Mouse (Mus musculus) E14TG2a.4 (cell line): ENCODE measurements around the gene Cd46.

Experiments used
- H3K27me3 ChIP-seq: 2 replicates; pipeline ENCODE4 v1.6.1; 2014; ENCODE audit warnings: low read length, control low read depth; ENCODE audit not compliant: insufficient read depth
- H3K36me3 ChIP-seq: 2 replicates; pipeline ENCODE4 v1.6.1; 2014; ENCODE audit warnings: low read length, control low read depth; ENCODE audit not compliant: insufficient read depth
- H3K4me1 ChIP-seq: replicated peaks from 2 replicates; pipeline ENCODE4 v1.6.1; 2014; ENCODE audit warnings: low read depth, low read length, control low read depth
- H3K4me3 ChIP-seq: replicated peaks from 2 replicates; pipeline ENCODE4 v1.5.1; 2014; ENCODE audit warnings: mild to moderate bottlenecking, low read length
- H3K9me3 ChIP-seq: 2 replicates; pipeline ENCODE4 v1.6.1; 2014; ENCODE audit warnings: low read length, control low read depth
- CTCF ChIP-seq: conservative IDR thresholded peaks from 2 replicates; pipeline ENCODE4 v1.5.1; 2014; ENCODE audit warnings: low read length
- NANOG ChIP-seq: IDR thresholded peaks from 2 replicates; pipeline ENCODE4 v1.6.1; 2014; ENCODE audit warnings: borderline replicate concordance, low read length, mixed read lengths
- POU5F1 ChIP-seq: IDR thresholded peaks from 2 replicates; pipeline ENCODE4 v1.6.1; 2014; ENCODE audit warnings: low read length, borderline replicate concordance

Cd46 gene

GRCm38 (mm10) chr1:195015281-195015680, 76.8 kb downstream of the Cd46 start:
- no peaks in the 10 kb centered on the region for H3K36me3 ChIP-seq
- no peaks in the 10 kb centered on the region for H3K9me3 ChIP-seq
- H3K4me1 ChIP-seq = no peaks in the 10 kb centered on the region
- H3K27me3 ChIP-seq = no peaks in the 10 kb centered on the region
- TF ChIP-seq CTCF (no peak), NANOG (no peak), POU5F1 (no peak)
- H3K4me3 ChIP-seq = no peak overlapping the region

DNA sequence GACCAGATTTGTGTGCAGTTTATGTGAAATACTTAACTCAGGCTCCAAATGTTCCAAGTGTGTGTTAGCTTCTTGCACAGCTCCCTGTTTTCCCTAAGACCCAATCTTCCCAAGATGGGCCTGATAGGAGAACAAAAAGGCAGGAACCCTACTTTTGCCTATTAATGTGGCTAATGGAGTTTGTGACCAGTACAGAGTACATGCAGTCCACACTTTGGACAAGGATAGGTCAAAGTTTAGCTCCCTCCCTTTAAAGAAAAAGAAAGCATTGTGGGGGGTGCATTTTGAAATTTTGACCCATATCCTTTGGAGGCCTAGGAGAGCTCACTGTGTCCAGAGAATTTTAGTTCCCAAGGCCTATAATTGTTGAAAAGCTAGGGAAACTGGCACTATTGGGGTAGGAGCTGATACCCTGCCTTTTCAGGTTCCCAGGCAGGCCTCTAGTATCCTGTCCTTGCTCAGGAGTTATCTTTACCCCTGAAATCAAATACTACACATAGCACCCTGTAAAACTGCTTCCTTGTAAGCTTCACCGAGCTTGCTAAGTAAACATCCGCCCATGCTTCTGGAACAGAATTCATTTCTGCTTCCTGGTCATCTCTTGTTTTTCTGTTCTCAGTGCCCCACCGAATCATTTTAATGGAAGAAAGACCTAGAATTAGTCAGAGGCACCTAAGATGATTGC, 77.7 kb downstream of the Cd46 start:
- H3K4me3 ChIP-seq = no peak overlapping the region

GRCm38 (mm10) chr1:195012531-195012930, 79.5 kb downstream of the Cd46 start:
- Histone ChIP-seq H3K4me3 (no peak overlapping the region), H3K4me1 (no peaks in the 10 kb centered on the region), H3K36me3 (no peaks in the 10 kb centered on the region), H3K9me3 (no peaks in the 10 kb centered on the region), H3K27me3 (no peaks in the 10 kb centered on the region)
- TF ChIP-seq NANOG (no peak), CTCF (no peak), POU5F1 (no peak)

More for the DNA sequence above, 77.7 kb downstream of the Cd46 start:
- Histone ChIP-seq H3K9me3 (no peaks in the 10 kb centered on the region), H3K36me3 (no peaks in the 10 kb centered on the region), H3K4me1 (no peaks in the 10 kb centered on the region), H3K27me3 (no peaks in the 10 kb centered on the region)
- TF ChIP-seq POU5F1 = no peak
- no peak for TF ChIP-seq CTCF
- no peak for TF ChIP-seq NANOG

DNA sequence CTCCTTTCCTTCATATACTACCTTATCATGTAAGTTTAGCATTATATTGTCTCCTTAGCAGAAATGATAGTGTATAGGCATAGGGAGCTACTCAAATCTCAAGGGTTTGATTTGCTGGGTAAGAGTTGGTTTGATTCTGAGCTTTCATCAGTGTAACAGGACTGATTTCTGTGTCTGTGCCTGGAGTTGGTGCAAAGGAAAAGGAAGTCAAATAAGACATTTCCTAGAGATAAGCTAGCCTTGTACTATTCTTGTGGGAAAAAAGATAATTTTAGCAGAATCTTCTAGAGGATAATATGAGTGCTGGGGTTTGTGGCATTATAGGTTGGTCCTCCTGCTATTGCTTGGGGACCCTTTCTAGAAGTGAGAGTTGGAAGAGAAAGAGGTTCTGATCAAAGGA, 85.8 kb downstream of the Cd46 start:
- no peaks in the 10 kb centered on the region for H3K9me3 ChIP-seq
- TF ChIP-seq NANOG (no peak), POU5F1 (no peak), CTCF (no peak)
- H3K36me3 ChIP-seq = no peaks in the 10 kb centered on the region

DNA sequence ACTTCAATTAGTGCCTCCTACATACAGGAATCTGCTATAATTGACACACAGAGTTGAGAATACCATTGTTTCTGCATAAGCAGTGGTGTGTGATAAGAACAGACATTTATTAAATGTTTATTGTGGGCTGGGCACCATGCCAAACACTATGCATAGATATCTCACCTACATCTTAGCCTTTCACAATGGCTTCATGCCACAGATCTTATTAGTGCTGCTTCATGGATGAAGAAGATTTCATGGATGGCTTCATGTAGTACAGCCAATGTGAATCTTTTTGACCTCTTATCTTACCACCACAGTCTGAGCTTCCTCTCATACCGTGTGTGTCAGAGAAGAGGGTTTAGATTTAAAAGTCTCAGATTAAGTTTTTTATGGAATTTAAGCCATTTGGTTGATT, 87.9 kb downstream of the Cd46 start:
- no peaks in the 10 kb centered on the region for H3K9me3 ChIP-seq
- H3K36me3 ChIP-seq = no peaks in the 10 kb centered on the region
- no peaks in the 10 kb centered on the region for H3K27me3 ChIP-seq
- TF ChIP-seq CTCF (no peak), NANOG (no peak), POU5F1 (no peak)
- H3K4me3 ChIP-seq = no peak overlapping the region
- H3K4me1 ChIP-seq = peaks cover 14% of the 10 kb centered on the region

More for the DNA sequence above, 85.8 kb downstream of the Cd46 start:
- no peaks in the 10 kb centered on the region for H3K27me3 ChIP-seq
- peaks cover 5% of the 10 kb centered on the region for H3K4me1 ChIP-seq
- no peak overlapping the region for H3K4me3 ChIP-seq

DNA sequence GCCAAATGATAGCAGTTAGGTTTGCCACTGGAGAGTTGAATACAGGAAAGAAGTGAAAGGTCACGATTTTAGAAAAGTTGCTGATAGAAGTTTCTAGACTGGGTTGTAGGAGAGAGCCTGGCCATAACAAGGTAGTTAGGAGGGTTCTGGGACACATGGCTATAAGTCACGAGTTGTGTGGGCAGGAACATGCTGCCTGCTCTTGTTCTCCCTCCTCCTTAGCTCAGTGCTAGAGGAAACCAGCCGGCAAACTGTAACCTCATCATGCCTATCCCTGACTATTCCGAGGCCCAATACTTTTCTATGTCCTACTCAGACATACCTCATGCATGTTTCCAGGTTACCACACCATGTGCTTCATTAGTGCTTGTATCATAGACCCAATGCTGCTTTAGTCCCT, 88.7 kb downstream of the Cd46 start:
- Histone ChIP-seq H3K4me3 (no peak overlapping the region), H3K4me1 (peaks cover 14% of the 10 kb centered on the region), H3K27me3 (no peaks in the 10 kb centered on the region), H3K36me3 (no peaks in the 10 kb centered on the region), H3K9me3 (no peaks in the 10 kb centered on the region)
- no peak for TF ChIP-seq NANOG
- no peak for TF ChIP-seq POU5F1
- TF ChIP-seq CTCF = no peak

- H3K9me3 ChIP-seq = no peaks in the 10 kb centered on the region
- no peak overlapping the region for H3K4me3 ChIP-seq
- H3K4me1 ChIP-seq = peaks cover 14% of the 10 kb centered on the region
- TF ChIP-seq CTCF (no peak), POU5F1 (no peak), NANOG (no peak)
- H3K27me3 ChIP-seq = no peaks in the 10 kb centered on the region
- no peaks in the 10 kb centered on the region for H3K36me3 ChIP-seq
Observed at GRCm38 (mm10) chr1:194998396-194998795, 93.7 kb downstream of the Cd46 start.

DNA sequence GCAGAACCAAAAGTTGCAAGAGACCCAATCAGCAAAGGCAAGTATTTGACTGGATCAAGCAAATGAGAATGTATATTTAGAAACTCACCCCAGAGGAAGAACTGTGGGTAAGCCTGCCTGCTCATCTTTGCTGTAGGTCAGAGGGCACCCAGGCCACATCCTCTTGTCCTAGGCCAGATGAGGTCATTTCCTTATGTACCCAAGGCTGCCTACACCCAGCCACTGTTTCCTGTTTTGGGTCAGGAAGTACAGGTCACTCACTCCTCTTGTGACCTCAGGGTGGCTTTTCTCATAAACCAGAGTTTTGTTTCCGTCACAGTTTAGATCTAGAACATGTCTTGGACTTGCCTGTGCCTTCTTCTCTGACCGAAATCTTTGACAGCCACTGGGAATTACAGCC, 96.9 kb downstream of the Cd46 start:
- H3K4me3 ChIP-seq = no peak overlapping the region
- H3K36me3 ChIP-seq = no peaks in the 10 kb centered on the region
- H3K27me3 ChIP-seq = no peaks in the 10 kb centered on the region
- TF ChIP-seq POU5F1 = no peak
- TF ChIP-seq CTCF = no peak
- no peak for TF ChIP-seq NANOG
- no peaks in the 10 kb centered on the region for H3K9me3 ChIP-seq
- H3K4me1 ChIP-seq = no peaks in the 10 kb centered on the region; the same call in 1 of the 2 replicates

GRCm38 (mm10) chr1:194994262-194994661, 97.8 kb downstream of the Cd46 start:
- Histone ChIP-seq H3K36me3 (no peaks in the 10 kb centered on the region), H3K4me1 (no peaks in the 10 kb centered on the region; the same call in 1 of the 2 replicates), H3K9me3 (no peaks in the 10 kb centered on the region), H3K4me3 (no peak overlapping the region), H3K27me3 (no peaks in the 10 kb centered on the region)
- TF ChIP-seq POU5F1 (no peak), CTCF (no peak), NANOG (no peak)
